Mouse (Mus musculus) liver, adult 10 weeks (tissue): ENCODE results near the gene Kir3dl2. TPM values are rescaled to one million over a fixed set of nuclear protein-coding genes. Genes with fewer than 3 reads are reported as not detected.

ENCODE experiments used
- polyA plus RNA-seq: library from polyadenylated mRNA; stranded (reverse); fragments of 350-450 nt; fragmentation: Illumina TruSeq; extraction: RNeasy Lipid Tissue Mini Kit (QIAGEN cat#74804); gene quantifications from one replicate; pipeline ENCODE4 v1.2.3, GENCODE M21; 2014; ENCODE audit warnings: low read depth, low replicate concordance

Kir3dl2 gene
- polyA plus RNA-seq = not detected

GRCm38 (mm10) chrX:136543956-136544355 is at the start of gene Kir3dl2:
Gene Kir3dl2, minus strand, starts transcription at chrX:136544056.

DNA sequence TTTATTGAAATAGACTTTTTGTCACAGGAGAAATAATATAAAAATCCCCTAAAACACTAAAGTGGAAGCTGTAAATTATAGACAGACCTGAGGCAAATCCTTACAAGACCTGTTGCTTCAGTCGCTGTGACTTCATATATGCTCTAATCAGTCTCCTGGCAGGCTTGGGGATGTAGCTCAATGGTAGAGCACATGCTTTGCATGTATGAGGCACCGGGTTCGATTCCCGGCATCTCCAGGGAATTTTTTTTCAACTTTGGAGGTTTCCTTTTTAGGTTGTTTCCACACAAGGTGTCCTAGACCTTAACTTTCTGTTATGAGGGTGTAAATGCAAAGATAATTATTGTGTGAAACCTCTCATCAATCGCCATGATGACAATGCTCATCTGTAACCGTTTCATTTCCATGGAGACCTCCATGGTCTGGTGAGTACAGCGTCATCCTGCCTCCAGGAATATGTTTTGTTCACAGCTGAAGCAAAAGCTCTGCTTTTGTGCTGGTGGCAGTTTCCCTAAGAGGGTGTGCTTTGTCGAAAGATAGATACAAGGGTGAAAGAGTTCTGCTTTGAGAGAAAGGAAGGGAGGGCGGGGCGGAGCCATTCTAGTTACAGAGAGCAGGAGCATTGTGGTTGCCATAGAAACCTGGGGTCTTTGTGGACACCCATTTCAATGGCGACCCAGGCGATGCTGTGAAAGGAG is 46.5 kb upstream of the Kir3dl2 start, which contains the start of gene Tceal3:
Gene Tceal3, plus strand, starts transcription at position 644 of the 698 bp plus-strand sequence.

DNA sequence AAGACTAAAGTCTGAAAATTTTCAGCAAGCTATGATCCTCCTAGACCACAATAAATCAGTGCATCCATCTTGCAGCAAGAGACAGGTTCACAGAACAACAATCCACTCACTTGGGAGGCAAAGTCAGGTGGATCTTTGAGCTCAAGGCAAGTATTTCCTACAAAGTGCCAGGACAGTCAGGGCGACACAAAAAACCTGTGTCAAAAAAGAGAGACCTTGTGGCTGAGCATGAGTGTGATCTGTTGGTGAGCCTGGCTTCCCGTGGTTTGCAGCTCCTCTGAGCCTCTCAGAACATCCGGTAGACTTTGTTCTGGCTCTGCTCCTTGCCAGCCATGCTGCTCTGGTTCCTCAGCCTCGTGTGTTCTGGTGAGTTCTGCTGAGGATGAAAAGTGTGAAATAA is 26.2 kb downstream of the Kir3dl2 start, which contains the start of gene Kir3dl1:
Gene Kir3dl1, plus strand, starts transcription at position 301 of the 400 bp plus-strand sequence.

Other genes with a start within 250 kb of the Kir3dl2 start
- gene Kir3dl1, start 26.1 kb downstream of the Kir3dl2 start, polyA plus RNA-seq = not detected
- not detected for gene Tceal3, start 46.8 kb upstream of the Kir3dl2 start, polyA plus RNA-seq
- gene Tceal1, start 163.9 kb upstream of the Kir3dl2 start, polyA plus RNA-seq = 1.6 TPM
- 218 TPM for gene Morf4l2, start 199.6 kb upstream of the Kir3dl2 start, polyA plus RNA-seq
- gene Glra4, start 236.1 kb upstream of the Kir3dl2 start, polyA plus RNA-seq = not detected